Mouse (Mus musculus): Measurements from ENCODE around the gene Tubg1.
"Not testable (repeated sequence)": the region's sequence is repeated elsewhere in the genome, so short reads cannot be mapped to it uniquely, and the experiment has no call there.

Tubg1 gene

GRCm38 (mm10) chr11:101103011-101103410 is 16.7 kb upstream of the Tubg1 start:
- no peak for DNase-seq

GRCm38 (mm10) chr11:101109351-101109750 is 10.4 kb upstream of the Tubg1 start:
- no peak for DNase-seq

DNA sequence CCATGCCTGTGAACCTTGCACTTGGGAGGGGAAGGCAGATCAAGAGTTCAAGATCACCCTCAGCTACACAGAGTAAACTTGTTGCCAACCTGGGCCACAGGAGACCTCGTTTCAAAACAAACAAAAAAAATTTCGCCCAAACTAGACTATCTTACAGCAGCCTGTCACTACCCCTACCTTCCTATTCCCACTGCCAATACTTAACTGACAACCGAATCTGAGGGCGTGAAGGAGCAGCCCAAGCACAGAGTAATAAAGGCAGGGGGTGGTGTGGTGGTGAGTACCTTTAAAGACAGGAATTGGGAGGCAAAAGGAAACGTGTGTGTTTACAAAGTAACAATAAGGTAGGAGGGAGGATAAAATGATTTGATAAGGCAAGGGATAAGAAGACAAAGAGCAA is 9.0 kb upstream of the Tubg1 start:
- no peak for DNase-seq

DNA sequence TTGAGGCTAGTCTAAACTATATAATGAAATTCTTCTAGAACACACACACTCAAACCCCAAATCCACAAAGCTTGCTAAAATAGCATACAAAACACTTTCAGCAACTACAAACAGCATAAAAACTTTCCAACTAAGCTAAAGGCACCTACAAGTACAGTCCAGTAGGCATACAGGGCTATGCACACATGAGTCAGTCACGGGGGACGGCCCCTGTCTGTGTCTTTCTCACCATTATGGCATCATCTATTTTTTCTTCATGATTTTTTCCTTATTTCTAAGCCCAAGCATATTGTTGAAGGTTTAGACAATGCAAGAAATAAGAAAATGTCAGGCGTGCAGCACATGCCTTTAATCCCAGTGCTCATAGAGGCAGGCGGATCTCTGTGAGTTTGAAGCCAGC is 8.6 kb upstream of the Tubg1 start:
- no peak for DNase-seq

- no peak for DNase-seq
Observed at GRCm38 (mm10) chr11:101112186-101112585, 7.6 kb upstream of the Tubg1 start.

GRCm38 (mm10) chr11:101115564-101115963 is 4.2 kb upstream of the Tubg1 start:
- no peak for DNase-seq

DNA sequence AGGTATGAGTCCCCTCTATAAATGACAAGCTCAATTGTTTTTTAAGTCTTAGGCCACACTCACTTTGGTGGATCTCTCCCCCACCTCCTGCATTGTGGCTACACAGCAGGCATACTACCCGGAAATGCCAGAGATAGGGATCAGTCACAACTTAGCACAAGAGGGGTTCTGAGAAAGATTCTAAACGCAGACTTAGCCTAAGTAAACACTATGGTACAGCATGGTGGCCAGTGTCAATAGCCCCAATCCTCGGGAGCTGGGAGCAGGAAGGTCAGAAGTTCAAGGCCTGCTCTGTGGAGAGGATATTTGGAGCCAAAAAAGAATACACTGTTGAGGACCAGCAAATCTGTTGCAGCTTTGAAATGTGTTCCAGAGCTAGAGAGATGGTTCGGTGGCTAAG is 1.6 kb upstream of the Tubg1 start:
- no peak for DNase-seq

DNA sequence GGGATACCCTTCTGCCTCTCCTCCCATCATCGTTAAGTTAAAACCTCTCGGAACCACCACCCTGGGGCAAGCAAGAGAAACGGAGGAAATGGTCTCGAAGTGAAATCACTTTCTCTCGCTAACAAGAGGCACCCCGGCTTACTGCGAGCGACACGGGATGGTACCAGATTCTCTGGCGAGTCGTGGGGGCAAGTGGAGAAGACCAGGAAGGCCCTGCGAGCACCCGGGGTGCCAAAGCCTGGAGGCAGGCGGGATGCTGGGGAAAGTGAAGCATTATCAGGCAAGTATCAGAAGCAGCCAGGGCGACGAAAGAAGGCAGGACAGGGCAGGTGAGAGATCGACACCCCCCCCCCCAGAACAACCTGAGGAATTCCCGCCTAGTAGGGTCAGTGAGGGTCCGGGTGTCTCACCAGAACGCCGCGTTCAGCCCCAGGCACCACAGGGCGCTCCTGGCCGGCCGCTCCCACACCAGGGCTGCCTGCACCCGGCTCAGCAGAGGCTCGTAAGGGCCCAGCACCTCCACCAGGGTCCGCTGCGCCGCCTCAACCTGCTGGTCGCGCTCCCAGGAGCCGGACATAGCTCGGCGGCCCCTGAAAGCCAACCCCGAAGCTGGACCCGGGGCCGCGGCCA is 492 bp upstream of the Tubg1 start:
- DNase-seq, result peak in 1 of 2 experiments; percentile 30

- peak in 1 of 2 experiments; percentile 25 for DNase-seq
Observed at GRCm38 (mm10) chr11:101120545-101121188, 929 bp downstream of the Tubg1 start.

DNA sequence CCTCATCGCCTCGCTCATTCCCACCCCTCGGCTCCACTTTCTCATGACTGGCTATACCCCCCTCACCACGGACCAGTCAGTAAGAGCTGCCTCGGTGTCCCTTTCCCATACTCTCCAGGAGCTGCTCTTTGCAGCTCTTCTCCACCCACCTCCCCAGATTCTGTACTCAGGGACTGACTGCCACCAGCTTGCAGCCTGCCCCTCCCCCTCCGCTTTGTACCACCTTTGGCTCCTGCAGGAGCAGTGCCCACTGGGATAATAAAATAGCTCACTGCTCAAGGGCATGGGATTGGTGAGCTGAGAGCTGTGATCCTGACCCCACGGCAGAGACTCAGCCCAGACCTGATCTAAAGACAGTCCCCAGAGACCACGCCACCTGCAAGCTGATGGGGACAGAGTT is 4.8 kb downstream of the Tubg1 start:
- not testable (repeated sequence) for DNase-seq

- DNase-seq, result not testable (repeated sequence)
Observed at GRCm38 (mm10) chr11:101125008-101125407, 5.3 kb downstream of the Tubg1 start.

GRCm38 (mm10) chr11:101127075-101127474 is 7.3 kb downstream of the Tubg1 start:
- peak in 1 of 2 experiments; percentile 47 for DNase-seq

DNA sequence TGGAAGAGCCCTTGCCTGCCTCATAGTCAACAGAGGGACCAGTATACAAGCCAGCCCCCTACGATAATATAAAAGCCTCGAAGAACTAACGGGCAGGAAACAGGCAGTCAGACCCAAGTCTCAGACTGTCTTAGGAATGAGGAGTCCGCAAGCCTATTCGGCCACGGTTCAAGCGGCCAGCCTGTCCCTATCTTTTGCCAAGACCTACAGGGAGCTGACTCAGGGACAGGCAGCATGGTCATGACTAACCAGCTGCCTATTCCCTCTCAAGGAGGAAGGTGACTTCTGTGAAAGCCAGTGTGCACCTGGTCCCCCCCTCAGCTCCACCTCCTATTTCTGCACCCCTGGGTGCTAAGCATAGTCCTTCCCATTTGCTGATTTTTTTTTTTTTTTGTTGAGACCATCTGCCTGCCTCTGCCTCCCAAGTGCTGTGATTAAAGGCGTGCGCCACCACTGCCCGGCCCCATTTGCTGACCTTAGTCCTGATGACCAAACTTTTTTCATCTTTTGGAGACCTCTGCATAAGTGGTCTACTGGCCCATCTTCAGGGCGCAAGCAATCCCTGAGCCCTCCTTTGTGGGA is 9.3 kb downstream of the Tubg1 start:
- no peak for DNase-seq

DNA sequence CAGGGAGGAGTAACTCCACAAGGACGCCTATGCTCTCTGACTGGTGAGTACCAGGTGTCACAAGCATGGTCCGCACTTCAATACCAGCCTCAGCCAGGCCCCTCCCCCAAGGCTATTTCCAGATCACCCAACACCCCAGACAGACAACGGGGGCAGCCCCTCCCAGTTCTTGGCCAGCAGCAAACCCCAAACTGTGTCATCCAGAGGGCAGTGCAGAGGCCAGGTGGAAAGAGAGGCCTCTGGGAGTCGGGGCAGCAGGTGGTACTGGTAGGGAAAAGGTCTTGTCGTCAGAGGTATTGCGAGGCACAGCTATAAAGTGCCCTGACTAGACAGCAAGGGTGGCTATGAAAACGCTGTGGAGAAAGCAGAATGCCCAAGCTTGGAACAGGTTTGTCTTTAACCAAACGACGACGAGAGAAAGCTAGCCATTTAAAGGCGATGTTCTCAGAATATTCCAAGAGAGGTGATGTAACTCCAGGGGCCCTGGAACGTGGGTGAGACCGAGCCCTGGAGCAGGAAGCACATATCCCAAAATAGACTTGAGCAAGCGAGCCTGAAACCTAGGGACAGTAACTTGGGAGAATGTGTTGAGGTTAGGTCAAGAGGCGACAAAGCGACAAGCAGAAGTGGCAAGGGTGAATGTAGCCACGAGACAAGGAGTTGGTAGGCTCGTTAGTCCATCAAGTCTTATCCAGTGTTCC is 10.5 kb downstream of the Tubg1 start:
- DNase-seq, result peak in 1 of 2 experiments; percentile 10

- no peak for DNase-seq
Observed at GRCm38 (mm10) chr11:101131187-101131586, 11.4 kb downstream of the Tubg1 start.

DNA sequence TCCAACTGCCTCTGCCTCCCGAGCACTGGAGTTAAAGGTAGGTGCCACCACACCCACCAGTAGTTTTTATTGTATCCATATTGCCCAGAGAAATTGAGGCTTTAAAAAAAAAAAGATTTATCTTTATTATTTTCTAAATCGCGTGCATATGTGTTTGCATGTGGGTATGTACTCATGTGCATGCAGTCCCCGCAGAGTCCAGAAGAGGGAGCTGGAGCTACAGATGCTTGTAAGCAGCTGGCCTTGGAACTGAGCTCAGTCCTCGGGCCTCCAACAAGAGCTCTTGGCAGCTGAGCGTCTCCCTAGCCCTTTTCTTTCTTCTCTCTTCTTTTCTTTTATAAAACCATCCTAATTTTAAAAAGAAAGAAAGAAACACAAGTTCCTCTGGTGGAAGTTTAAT is 12.0 kb downstream of the Tubg1 start:
- DNase-seq, result peak in 1 of 2 experiments; percentile 66

GRCm38 (mm10) chr11:101133037-101133436 is 13.3 kb downstream of the Tubg1 start:
- DNase-seq, result peak in 1 of 2 experiments; percentile 66

DNA sequence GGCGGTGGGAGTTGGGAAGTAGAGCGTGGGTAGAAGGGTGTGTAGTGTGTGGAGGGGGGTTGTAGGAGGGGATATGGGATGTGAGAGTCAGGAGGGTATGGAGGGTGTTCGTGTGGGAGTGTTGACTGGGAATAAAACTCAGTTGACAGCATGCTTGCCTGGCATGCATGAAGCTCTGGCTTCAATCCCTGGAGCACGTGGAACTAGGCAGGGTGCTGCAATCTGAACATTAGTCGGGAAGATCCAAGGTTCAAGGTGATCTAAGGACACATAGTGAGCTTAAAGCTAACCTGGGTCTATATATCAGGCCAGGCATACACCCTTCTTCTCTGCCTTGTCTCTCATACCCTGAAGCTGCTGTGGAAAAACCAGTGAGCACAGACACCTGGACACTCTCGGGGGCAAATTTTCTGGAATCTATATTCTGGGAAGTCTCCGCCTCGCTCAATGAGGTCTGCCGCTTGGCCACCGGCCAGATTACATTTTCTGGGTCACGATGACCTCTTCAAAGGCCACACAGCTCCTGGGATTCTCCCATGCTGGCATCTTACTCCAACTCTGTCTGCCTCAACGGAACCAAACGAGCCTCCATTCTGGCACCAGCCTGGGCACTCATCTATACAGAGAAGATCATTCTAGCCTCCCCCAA is 14.6 kb downstream of the Tubg1 start:
- DNase-seq, result no peak

- no peak for DNase-seq
Observed at GRCm38 (mm10) chr11:101137000-101137399, 17.3 kb downstream of the Tubg1 start.

DNA sequence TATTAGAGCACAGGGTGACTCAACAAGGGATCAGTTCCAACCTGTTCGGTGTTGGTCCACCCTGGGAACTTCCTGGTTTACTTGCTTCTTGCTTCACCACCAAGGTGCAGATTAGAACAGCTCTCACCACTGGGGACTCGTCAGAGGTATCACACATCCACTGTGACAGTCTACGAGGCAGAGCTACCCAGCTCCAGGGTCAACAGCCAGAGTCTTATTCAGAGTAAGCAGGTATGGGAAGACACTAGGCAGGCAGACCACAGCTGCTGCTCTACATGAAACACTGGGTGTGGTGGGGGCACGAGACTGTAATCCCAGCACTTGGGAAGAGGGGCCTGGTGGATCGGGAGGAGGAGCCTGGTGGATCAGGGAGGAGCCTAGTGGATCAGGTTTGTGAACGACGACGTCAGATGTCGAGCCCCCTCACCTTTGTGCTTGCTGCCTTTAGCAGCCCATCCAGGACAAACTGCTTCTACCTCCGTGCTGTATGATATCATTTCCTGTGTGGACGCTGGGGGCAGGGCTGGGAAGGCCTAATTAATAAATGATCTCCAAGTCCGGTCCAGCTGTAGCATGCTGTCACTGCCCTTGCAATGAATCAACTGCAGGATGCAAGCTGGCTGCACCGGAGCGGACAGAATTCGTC is 18.9 kb downstream of the Tubg1 start:
- peak; percentile 76 to 80 for DNase-seq

DNA sequence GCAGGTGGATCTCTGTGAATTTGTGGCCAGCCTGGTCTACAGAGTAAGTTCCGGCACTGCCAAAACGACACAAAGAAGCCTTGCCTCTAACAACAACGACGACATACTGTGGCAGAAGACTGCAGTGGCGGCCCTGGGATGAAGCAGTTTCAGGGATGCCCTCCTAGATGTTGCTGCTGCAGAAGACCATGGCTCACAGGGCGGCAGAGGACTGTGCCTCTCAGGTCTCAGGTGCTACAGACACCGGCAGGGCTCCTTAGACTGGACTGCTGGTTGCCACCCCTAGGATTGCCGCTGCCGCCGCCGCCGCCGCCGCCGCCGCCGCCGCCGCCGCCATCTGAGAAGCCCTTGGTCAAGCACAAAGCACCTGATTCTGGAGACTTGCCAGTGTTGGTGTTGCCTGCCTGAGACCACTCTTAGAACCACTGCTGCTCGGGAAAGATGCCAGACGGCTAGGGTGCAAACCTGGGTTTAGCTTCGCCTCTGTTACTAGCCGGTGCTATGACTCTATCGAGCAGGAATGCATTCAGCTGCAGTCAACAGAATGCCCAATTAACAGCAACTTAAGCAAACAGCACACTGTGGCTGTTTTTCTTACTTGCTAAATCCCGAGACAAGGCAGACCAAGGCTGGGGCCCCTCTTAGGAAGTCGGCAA is 20.6 kb downstream of the Tubg1 start:
- DNase-seq, result no peak

DNA sequence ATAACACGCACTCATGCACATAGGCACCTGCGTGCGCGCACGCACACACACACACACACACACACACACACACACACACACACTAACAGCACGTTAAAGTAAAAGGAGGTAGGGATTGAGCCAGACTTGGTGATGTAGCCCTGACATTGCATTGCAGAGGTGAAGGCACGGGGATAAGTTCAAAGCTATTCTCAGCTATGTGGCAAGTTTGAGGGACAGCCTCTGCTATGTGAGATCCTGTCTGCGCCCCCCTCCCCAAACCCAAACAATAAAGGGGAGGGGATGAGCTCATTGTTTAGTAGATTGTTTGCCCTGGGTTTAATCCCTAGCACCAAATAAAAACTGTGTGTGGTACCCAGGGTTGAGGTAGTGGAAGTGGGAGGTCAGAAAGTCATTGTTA is 21.4 kb downstream of the Tubg1 start:
- no peak for DNase-seq

Measured in kidney, postnatal 36 days (tissue).